Mouse (Mus musculus) kidney, embryonic 14.5 days (tissue): ENCODE data around the gene Rin3. TPM values are rescaled to one million over a fixed set of nuclear protein-coding genes. Genes with fewer than 3 reads are reported as not detected.
"Not testable (repeated sequence)": the region's sequence is repeated elsewhere in the genome, so short reads cannot be mapped to it uniquely, and the experiment has no call there.

ENCODE experiments used
- ATAC-seq: fragments of 200-750 bp; cut with Nextera tagmentation; 2 replicates; pipeline ENCODE4 v1.8.0; 2017; ENCODE audit warnings: moderate number of reproducible peaks, mild to moderate bottlenecking, moderate TSS enrichment, moderate library complexity; ENCODE audit not compliant: low FRiP score, low TSS enrichment
- H3K27ac ChIP-seq: fragments of 300-500 bp; sonication (generic); 2 replicates; pipeline ENCODE4 v1.5.1; 2014; ENCODE audit warnings: low read depth, mild to moderate bottlenecking, low read length, moderate library complexity, mixed read lengths
- H3K27me3 ChIP-seq: fragments of 300-500 bp; sonication (generic); 2 replicates; pipeline ENCODE4 v1.6.1; 2014; ENCODE audit warnings: mild to moderate bottlenecking, low read length; ENCODE audit not compliant: control insufficient read depth, insufficient read depth
- H3K36me3 ChIP-seq: fragments of 300-500 bp; sonication (generic); 2 replicates; pipeline ENCODE4 v1.6.1; 2014; ENCODE audit warnings: low read length, mixed read lengths; ENCODE audit not compliant: control insufficient read depth, insufficient read depth
- H3K4me1 ChIP-seq: fragments of 300-500 bp; sonication (generic); 2 replicates; pipeline ENCODE4 v1.6.1; 2014; ENCODE audit warnings: low read length, mixed read lengths; ENCODE audit not compliant: control insufficient read depth, insufficient read depth
- H3K4me2 ChIP-seq: fragments of 300-500 bp; sonication (generic); replicated peaks from 2 replicates; pipeline ENCODE4 v1.6.1; 2014; ENCODE audit warnings: low read depth, mild to moderate bottlenecking, low read length
- H3K4me3 ChIP-seq: fragments of 300-500 bp; sonication (generic); 2 replicates; pipeline ENCODE4 v1.5.1; 2014; ENCODE audit warnings: mild to moderate bottlenecking, low read length
- H3K9ac ChIP-seq: fragments of 300-500 bp; sonication (generic); 2 replicates; pipeline ENCODE4 v1.6.1; 2014; ENCODE audit warnings: low read depth, mild to moderate bottlenecking, low read length, moderate library complexity
- H3K9me3 ChIP-seq: fragments of 300-500 bp; sonication (generic); 2 replicates; pipeline ENCODE4 v1.6.1; 2016; ENCODE audit warnings: low read length; ENCODE audit not compliant: control insufficient read depth
- WGBS: fragments of 180-500 bp; shearing (Covaris S2); extraction: QIAGEN DNeasy Blood & Tissue Kit; methylation state at CpG from one replicate; pipeline ENCODE4 v1.1.7; 2014; 5-methylcytosine and 5-hydroxymethylcytosine counted together
- polyA plus RNA-seq: library from polyadenylated mRNA; unstranded; fragments of >200 nt; fragmentation: Nextera tagmentation; extraction: Ambion mirVana; gene quantifications from 2 replicates; pipeline ENCODE4 v1.2.1, GENCODE M21; 2014

Rin3 gene
- polyA plus RNA-seq, 1 experiment from 2014 or later, result 9.2 TPM

DNA sequence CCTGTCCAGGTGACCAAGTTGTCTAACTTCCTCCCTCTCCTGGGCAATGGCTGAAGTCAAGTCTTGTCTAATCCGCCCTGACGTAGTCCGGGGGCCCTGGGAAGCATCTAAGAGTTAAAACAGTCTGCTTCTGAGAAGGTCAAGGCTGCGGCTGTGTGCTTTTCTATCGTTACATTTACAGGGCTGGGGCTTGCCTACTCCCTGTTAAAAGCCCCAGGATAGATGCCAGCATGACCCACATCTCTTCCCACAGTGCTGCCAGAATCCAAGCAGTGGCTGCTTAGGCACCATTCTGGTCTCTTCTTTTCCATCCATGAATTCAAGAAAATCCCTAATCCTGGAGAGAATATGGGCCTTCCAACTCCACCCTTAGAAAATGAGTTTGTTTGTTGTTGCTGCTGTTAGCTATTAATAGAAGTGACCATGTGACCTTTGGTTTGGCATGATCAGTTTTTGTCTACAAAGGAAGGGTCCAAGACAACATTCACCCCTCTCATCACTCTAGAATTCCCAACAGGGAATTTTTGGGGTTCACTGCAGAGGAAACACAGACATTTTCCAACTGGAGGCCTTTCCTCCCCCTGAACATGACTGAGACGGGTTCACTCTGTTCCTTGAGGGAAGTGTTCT lies 12.0 kb upstream of the Rin3 start:
- ATAC-seq, result no peak
- Histone ChIP-seq H3K27ac (no peak overlapping the region), H3K36me3 (no peaks in the 10 kb centered on the region), H3K9ac (no peak overlapping the region), H3K9me3 (no peaks in the 10 kb centered on the region), H3K4me2 (no peak overlapping the region), H3K4me1 (peaks cover 9% of the 10 kb centered on the region), H3K4me3 (no peak overlapping the region), H3K27me3 (no peaks in the 10 kb centered on the region)
- 72% methylated on average over 6 of the region's 6 CpGs for WGBS

DNA sequence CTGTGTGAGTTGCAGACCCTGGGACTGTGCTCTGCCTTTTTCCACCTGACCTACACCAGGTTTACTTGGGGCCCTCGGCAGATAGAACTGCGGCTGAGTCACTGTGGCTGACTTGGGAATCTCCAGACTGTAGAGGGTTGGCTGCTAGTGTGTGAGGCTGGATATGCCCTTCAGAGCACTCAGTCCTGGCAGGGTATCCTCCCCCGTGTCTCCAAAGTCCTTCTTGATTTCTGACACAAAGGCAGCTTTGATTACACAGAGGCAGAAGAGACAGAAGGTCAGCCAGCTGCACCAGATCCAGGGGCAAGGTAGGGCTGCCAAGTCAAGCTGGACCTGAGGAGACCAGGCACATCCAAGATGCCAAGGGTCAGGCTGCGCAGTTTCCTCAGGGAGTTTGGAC lies 11.4 kb upstream of the Rin3 start:
- no peak overlapping the region for H3K4me3 ChIP-seq
- peaks cover 9% of the 10 kb centered on the region for H3K4me1 ChIP-seq
- no peaks in the 10 kb centered on the region for H3K27me3 ChIP-seq
- H3K9ac ChIP-seq, result no peak overlapping the region
- 41% methylated on average over 4 of the region's 4 CpGs for WGBS
- no peaks in the 10 kb centered on the region for H3K9me3 ChIP-seq
- no peaks in the 10 kb centered on the region for H3K36me3 ChIP-seq
- peak; percentile 83 for ATAC-seq
- no peak overlapping the region for H3K4me2 ChIP-seq
- H3K27ac ChIP-seq, result no peak overlapping the region

DNA sequence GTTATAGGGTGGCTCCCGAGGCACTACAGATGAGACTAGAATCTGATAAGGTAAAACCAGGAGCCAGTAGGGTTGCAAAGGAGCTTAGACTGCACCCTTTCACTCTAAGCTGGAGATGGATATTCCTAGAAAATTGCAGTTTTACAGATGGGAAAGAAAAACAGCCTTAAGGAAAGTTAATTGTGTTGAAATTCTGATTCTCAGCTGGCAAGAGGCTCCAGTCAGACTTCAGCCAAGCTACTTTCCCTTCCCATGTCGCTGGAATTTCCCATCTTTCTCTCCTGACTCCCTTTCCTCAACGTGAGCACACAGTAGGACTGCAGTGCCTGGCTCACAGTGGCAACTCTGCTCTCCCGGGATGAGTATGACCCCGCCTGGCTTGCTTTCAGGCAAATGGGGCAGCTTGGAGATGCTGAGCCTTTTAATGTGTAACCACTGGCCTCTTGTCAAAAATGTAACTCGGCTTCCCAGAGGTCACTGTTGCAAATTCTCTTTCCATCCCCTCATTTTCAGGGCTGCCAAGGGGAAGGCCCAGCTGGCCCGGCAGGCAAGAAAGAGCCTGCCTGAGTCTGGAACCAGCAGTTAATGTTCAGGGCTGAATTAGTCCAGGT lies 6.9 kb upstream of the Rin3 start:
- no peak for ATAC-seq

DNA sequence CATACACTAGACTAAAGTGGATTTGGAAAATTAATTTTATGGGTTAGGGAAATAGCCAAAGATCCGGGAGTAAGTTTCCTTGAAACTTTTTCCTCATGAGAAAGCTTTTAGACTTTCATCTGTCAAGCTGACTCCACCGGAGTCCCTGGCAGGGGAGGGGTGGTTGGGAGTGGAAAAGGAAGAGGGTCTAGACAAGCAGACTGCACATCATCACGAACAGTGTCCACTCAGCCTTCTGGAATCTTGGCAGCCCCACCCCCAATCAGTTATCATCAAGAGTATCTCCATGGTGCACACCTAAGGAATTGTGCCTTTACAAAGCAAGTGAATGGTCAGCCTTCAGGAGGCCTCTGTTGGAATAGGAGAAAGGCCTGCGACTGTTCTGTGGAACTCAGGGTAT lies 2.6 kb upstream of the Rin3 start:
- not testable (repeated sequence) for H3K36me3 ChIP-seq, ATAC-seq, H3K4me2 ChIP-seq, H3K4me1 ChIP-seq, H3K4me3 ChIP-seq, H3K27me3 ChIP-seq, H3K9me3 ChIP-seq, H3K27ac ChIP-seq, H3K9ac ChIP-seq
- 48% methylated on average over 4 of the region's 4 CpGs for WGBS

More for the DNA sequence above, 6.9 kb upstream of the Rin3 start:
- H3K4me1 ChIP-seq, result peaks cover 7% of the 10 kb centered on the region
- H3K36me3 ChIP-seq, result no peaks in the 10 kb centered on the region
- no peak overlapping the region for H3K4me2 ChIP-seq
- peaks cover 6% of the 10 kb centered on the region; the same call in 1 of the 2 replicates for H3K9me3 ChIP-seq
- no peak overlapping the region for H3K27ac ChIP-seq
- no peaks in the 10 kb centered on the region for H3K27me3 ChIP-seq
- no peak overlapping the region for H3K9ac ChIP-seq
- WGBS, result 67% methylated on average over 7 of the region's 7 CpGs
- no peak overlapping the region for H3K4me3 ChIP-seq

DNA sequence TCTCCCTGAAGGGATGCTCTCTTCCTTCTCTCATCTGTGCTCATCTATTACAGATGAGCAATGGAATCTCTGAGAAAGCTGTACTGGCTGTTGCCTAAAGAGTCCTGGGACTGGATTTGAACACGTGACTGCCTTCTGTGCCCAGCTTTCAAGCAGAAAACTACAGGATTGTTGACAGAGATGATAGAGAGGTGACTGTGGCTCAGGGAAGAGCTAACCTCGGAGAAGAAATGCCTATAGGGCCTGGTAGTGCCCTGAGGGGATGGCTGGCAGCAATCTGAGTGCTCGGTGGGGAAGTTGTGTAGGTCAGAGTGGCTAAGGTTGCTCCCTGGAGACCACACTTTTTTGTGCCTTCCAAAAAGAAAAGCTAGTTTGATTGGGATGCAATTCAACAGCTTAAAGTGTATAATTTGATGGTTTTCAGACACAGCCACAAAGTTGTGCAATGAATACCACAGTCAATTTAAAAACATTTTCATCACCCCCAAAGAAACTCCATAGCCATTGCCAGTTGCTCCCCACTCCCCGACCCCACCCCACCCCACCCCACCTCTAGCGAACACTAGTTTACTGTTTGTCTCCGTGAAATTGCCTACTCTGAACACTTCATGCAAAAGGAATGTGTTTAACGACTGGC lies 1.9 kb upstream of the Rin3 start:
- no peaks in the 10 kb centered on the region for H3K27me3 ChIP-seq

DNA sequence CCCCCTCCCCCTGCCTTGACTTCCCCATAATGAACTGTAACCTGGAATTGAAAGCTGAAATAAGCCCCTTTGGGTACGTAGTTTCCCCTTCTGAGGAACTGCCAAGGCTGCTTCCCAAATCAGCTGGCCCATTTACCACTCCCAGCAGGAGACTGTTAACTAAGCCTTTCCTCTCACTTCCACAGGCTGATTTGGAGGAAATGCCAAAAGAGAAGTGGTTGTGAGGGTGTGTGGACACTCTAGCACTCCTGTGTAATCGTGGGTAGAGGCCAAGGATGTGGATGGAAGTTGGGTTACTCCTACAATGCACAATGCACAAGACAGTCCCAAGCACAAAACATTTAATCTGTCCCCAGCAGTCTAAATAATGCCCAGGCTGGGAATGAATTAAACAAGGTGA lies 722 bp upstream of the Rin3 start:
- no peak for ATAC-seq
- Histone ChIP-seq H3K4me3 (no peak overlapping the region; the same call in 1 of the 2 replicates), H3K27me3 (no peaks in the 10 kb centered on the region)

More for the DNA sequence above, 1.9 kb upstream of the Rin3 start:
- H3K4me3 ChIP-seq, result no peak overlapping the region
- WGBS, result 69% methylated on average over 7 of the region's 7 CpGs
- peaks cover 12% of the 10 kb centered on the region for H3K4me1 ChIP-seq
- no peaks in the 10 kb centered on the region for H3K36me3 ChIP-seq
- peaks cover 6% of the 10 kb centered on the region; the same call in 1 of the 2 replicates for H3K9me3 ChIP-seq
- no peak overlapping the region for H3K27ac ChIP-seq
- H3K4me2 ChIP-seq, result no peak overlapping the region
- H3K9ac ChIP-seq, result no peak overlapping the region
- no peak for ATAC-seq

DNA sequence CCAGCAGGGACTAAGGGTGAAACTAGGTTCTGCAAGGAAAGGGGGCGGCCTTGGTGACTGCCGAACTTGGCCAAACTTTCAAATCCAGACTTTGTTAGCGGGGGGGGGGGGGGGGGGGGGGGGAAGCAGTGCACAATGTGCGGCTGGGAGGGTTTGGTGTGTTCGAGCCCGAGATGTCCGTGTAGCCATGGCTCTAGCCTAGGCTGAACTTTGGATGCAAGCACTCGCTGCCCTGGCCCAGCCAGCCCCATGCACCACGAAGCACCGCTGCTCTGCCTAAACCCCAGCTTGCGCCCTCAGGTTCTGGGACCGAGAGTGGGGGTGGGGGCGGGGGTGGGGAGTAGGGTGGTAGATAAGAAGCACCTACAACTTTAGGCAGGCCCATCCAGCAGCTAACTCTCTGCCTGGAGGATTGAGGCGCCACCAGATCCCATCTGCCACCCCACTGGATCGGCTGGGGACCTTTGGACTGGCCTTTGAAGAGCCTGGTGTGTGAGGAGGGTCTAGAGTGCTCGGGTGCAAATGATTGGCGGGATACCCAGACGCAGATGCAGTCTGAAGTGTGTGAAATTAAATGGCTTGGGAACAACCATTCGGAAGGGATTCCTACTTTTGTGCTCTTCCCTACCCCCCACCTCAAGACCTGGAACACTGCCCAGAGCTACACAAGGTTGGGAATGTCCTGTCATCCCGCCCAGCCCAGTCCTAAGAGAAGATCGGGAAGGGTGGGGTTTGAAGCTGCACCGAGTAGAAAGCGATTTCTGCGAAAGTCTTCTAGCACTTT lies 827 bp downstream of the Rin3 start:
- Histone ChIP-seq H3K9ac (peak overlapping the region; percentile 86), H3K27me3 (no peaks in the 10 kb centered on the region), H3K4me3 (peak overlapping the region; percentile 63), H3K36me3 (no peaks in the 10 kb centered on the region), H3K4me1 (peaks cover 30% of the 10 kb centered on the region), H3K9me3 (peaks cover 1% of the 10 kb centered on the region; the same call in 1 of the 2 replicates), H3K4me2 (peak overlapping the region; percentile 92), H3K27ac (peak overlapping the region; percentile 48; the same call in 1 of the 2 replicates)
- peak; percentile 65 for ATAC-seq
- 6% methylated on average over 23 of the region's 24 CpGs for WGBS

More for the DNA sequence above, 722 bp upstream of the Rin3 start:
- Histone ChIP-seq H3K4me2 (no peak overlapping the region; the same call in 1 of the 2 replicates), H3K9ac (peak overlapping the region; percentile 86; the same call in 1 of the 2 replicates), H3K36me3 (no peaks in the 10 kb centered on the region), H3K9me3 (peaks cover 6% of the 10 kb centered on the region; the same call in 1 of the 2 replicates), H3K4me1 (peaks cover 23% of the 10 kb centered on the region), H3K27ac (no peak overlapping the region)
- WGBS, result 68% methylated on average over 2 of the region's 2 CpGs

DNA sequence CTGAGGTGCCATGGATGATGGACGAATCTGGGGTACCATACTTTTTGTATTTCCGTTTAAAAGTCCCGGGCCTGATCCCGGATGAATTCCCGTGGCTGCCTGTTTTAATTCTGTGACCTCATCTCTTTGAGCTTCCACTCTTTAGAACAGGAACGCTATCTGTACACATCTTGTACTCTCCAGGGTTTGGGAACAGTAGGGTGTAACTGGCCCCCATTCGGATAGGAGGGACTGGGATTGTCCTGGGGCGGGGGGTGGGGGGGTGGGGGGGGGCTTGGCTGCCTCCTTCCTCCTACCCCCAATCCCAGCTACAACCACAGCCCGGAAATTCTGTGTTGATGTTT lies 1.4 kb downstream of the Rin3 start:
- WGBS, result 34% methylated on average over 9 of the region's 9 CpGs
- Histone ChIP-seq H3K27me3 (no peaks in the 10 kb centered on the region), H3K36me3 (no peaks in the 10 kb centered on the region), H3K9me3 (no peaks in the 10 kb centered on the region), H3K4me3 (peak overlapping the region; percentile 63), H3K27ac (no peak overlapping the region), H3K4me1 (peaks cover 30% of the 10 kb centered on the region), H3K4me2 (peak overlapping the region; percentile 92), H3K9ac (0 out of 2 replicates have a peak overlapping the region, but pooled peaks have one; percentile 8)
- no peak for ATAC-seq
